Mouse (Mus musculus) olfactory bulb, adult 2 months (tissue): ENCODE results near the gene Pip5k1b.

Experiments used
- CTCF ChIP-seq: fragments of 200-500 bp; IDR thresholded peaks from 2 replicates; pipeline ENCODE4 v1.5.1; 2012; ENCODE audit warnings: low read depth, mild to moderate bottlenecking, low read length, moderate library complexity; ENCODE audit not compliant: insufficient read depth
- POLR2A ChIP-seq: fragments of 200-500 bp; IDR thresholded peaks from 2 replicates; pipeline ENCODE4 v1.6.1; 2012; ENCODE audit warnings: mild to moderate bottlenecking, low read depth, low read length, moderate library complexity; ENCODE audit not compliant: insufficient read depth

DNA sequence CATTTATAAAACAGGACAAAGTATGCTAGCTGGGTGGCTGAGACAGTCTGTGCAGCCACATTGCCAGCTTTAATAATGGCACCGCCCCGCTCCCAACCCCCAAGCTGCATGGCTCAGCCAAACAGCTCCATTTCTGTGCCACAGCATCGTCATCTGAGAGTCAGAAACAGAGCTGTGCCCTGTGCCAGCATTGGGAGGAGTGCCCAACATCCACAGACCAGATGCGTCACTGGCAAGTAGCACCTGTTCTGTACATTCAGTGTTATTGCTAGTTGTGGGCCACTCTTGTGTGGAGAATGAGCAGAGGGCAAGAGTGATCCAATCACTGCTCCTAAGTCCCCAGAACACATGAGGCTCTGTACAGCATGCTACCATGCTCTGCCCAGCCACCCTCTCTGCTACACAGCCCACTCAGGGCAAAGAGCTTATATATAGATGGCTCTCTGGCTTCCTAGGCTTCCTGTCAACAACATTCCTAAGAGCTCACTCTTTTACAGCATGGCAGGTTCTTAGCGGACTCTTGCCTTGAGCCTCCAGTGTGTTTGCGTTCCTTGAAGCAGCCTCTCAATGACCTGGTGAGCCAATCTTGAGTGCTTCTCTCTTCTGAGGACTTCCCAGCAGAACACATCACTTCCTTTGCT, 99.0 kb downstream of the Pip5k1b start:
- no peak for TF ChIP-seq POLR2A
- no peak for TF ChIP-seq CTCF
